Mouse (Mus musculus) kidney, adult 11 months (tissue): ENCODE results near the gene Polr3h.
"Not testable (repeated sequence)": the region's sequence is repeated elsewhere in the genome, so short reads cannot be mapped to it uniquely, and the experiment has no call there.

Experiments used
- DNase-seq: peaks from one replicate; pipeline ENCODE4 v3.0.0; 2022

Gene Polr3h

GRCm38 (mm10) chr15:81914668-81915067 is 11.4 kb downstream of the Polr3h start:
- no peak for DNase-seq

GRCm38 (mm10) chr15:81912498-81912897 is 13.5 kb downstream of the Polr3h start:
- no peak for DNase-seq

- DNase-seq, result not testable (repeated sequence)
These were observed 17.3 kb downstream of the Polr3h start for GRCm38 (mm10) chr15:81908767-81909166.

- no peak for DNase-seq
These were observed 18.1 kb downstream of the Polr3h start for GRCm38 (mm10) chr15:81907953-81908352.

- no peak for DNase-seq
These were observed 21.1 kb downstream of the Polr3h start for GRCm38 (mm10) chr15:81904939-81905338.

- no peak for DNase-seq
These were observed 27.3 kb downstream of the Polr3h start for GRCm38 (mm10) chr15:81898751-81899150.

GRCm38 (mm10) chr15:81897607-81898285 is 28.3 kb downstream of the Polr3h start:
- DNase-seq, result peak; percentile 60

GRCm38 (mm10) chr15:81896407-81896806 is 29.6 kb downstream of the Polr3h start:
- no peak for DNase-seq

- DNase-seq, result peak; percentile 78
These were observed 32.0 kb downstream of the Polr3h start for GRCm38 (mm10) chr15:81894002-81894401.

- no peak for DNase-seq
These were observed 34.0 kb downstream of the Polr3h start for GRCm38 (mm10) chr15:81891822-81892580.

GRCm38 (mm10) chr15:81891140-81891802 is 34.8 kb downstream of the Polr3h start:
- DNase-seq, result no peak

- no peak for DNase-seq
These were observed 36.9 kb downstream of the Polr3h start for GRCm38 (mm10) chr15:81889175-81889574.

- peak; percentile 49 for DNase-seq
These were observed 39.1 kb downstream of the Polr3h start for GRCm38 (mm10) chr15:81886795-81887550.

GRCm38 (mm10) chr15:81885418-81885934 is 40.6 kb downstream of the Polr3h start:
- no peak for DNase-seq

- peak; percentile 52 for DNase-seq
These were observed 43.7 kb downstream of the Polr3h start for GRCm38 (mm10) chr15:81882348-81882747.

GRCm38 (mm10) chr15:81879531-81880401 is 46.3 kb downstream of the Polr3h start:
- no peak for DNase-seq

GRCm38 (mm10) chr15:81872262-81873136 is 53.5 kb downstream of the Polr3h start, which contains the start of gene Aco2:
Gene Aco2, plus strand, starts transcription at chr15:81872309.
- peak; percentile 99 for DNase-seq

GRCm38 (mm10) chr15:81871604-81872261 is 54.3 kb downstream of the Polr3h start, which contains the start of gene Phf5a:
Gene Phf5a, minus strand, starts transcription at chr15:81871911.
- DNase-seq, result peak; percentile 86

- no peak for DNase-seq
These were observed 56.1 kb downstream of the Polr3h start for GRCm38 (mm10) chr15:81869985-81870384.

- no peak for DNase-seq
These were observed 61.8 kb downstream of the Polr3h start for GRCm38 (mm10) chr15:81864238-81864637.
